Comparison of ENCODE assay signal across 8 mouse cellular contexts in the genomic region with DNA sequence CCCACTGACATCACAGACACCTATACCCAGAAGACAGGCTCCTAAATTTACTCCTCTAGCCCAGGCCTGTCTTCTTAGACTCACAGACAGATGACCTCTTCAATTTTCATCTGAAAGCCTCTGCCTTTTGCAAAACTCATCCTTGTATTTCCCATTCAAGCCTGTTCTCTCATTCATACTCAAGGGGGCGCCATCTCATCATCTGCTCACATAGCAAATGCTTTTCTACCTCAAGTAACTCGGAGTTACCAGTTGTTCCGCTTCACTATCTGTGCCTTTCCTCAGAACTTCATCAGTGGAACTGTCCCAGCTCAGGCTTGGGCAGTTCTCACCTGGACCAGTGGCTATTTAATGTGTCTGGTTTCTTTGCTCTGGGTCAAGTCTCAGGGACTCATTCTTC.
DNase-seq lines count a peak whose midpoint lies in the region.

No protein-coding gene starts in this region.

- DNase-seq in gastrocnemius, adult 18-20 months (ENCODE audit: low spot score): peak; percentile 15
- DNase-seq in gastrocnemius, postnatal 10 days: no peak
- DNase-seq in ovary, postnatal 14 days (ENCODE audit: low spot score): peak; percentile 22
- DNase-seq in ovary, postnatal 36 days (ENCODE audit: low spot score): no peak
- peak; percentile 66 for DNase-seq in cerebellum, adult 9-11 months
- peak; percentile 54 to 63 for DNase-seq in layer of hippocampus, adult 8-10 months (ENCODE audit: low spot score in 2 of 2)
- peak; percentile 83 for DNase-seq in retina, postnatal 1 day
- no peak for DNase-seq in c-Kit-positive CD71-positive TER-119-positive erythroid progenitor cells, embryonic 14.5 days (ENCODE audit: low spot score)

Comparison
In these comparisons a context has a peak if more than half of its experiments do, and no peak if none do; other contexts are left out.
1. DNase-seq: peak in gastrocnemius, adult 18-20 months (single experiment), ovary, postnatal 14 days (single experiment), cerebellum, adult 9-11 months (single experiment), layer of hippocampus, adult 8-10 months (2 of 2) and retina, postnatal 1 day (single experiment); none in gastrocnemius, postnatal 10 days (single experiment), ovary, postnatal 36 days (single experiment) and c-Kit-positive CD71-positive TER-119-positive erythroid progenitor cells, embryonic 14.5 days (single experiment).